Mouse (Mus musculus): ENCODE results near the gene Pdp2. TPM values are rescaled to one million over a fixed set of nuclear protein-coding genes. Genes with fewer than 3 reads are reported as not detected.
"Not testable (repeated sequence)": the region's sequence is repeated elsewhere in the genome, so short reads cannot be mapped to it uniquely, and the experiment has no call there.

Gene Pdp2
- polyA plus RNA-seq, 1 experiment from 2014 or later, result 11.9 TPM

DNA sequence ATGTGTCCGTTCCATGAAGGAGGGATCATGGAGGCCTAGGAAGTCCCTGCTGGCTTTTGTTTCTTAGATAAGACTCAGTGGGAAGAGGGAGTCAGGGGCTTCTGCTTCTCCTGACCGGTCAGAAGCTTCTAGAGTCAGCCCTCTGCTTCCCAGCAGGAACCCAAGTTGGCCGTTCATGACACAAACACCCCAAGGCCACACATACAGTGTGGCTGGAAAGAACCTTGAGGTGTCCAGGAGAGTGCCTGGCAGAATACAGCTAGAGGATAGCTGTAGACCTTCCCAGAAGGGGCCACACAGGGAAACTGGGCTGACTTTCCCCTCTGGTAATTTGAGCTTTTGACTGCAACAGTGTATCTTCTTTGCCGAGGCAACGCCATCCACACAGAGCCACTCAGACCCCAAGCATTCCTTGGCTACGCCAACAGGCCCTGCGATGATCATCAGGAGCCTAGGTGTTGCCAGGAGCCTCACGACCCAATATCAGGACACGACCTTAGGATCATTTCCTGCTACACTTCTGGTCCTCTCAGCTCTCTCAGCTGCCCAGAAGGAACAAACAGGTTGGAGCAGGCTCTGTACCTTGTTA, 42.0 kb downstream of the Pdp2 start:
- no peak overlapping the region for H3K4me3 ChIP-seq (ENCODE audit: low read depth, low read length)
- no peak for ATAC-seq
- no peak for DNase-seq (ENCODE audit: low spot score)
- peaks cover 15% of the 10 kb centered on the region for H3K27me3 ChIP-seq (replicated peaks; ENCODE audit: control insufficient read depth, insufficient read depth, low read length)
- H3K9ac ChIP-seq (ENCODE audit: low read length), result no peak overlapping the region
- WGBS, result 67% methylated on average over 9 of the region's 9 CpGs
- no peak overlapping the region for H3K4me2 ChIP-seq (ENCODE audit: low read length)
- no peak overlapping the region for H3K27ac ChIP-seq (ENCODE audit: low read depth, low read length)
- H3K9me3 ChIP-seq (replicated peaks; ENCODE audit: control insufficient read depth, low read length), result no peaks in the 10 kb centered on the region
- peaks cover 12% of the 10 kb centered on the region for H3K36me3 ChIP-seq (ENCODE audit: control insufficient read depth, insufficient read depth, low read length)
- H3K4me1 ChIP-seq (ENCODE audit: control insufficient read depth, insufficient read depth, low read length), result no peaks in the 10 kb centered on the region

- H3K9me3 ChIP-seq (replicated peaks; ENCODE audit: control insufficient read depth, low read length), result no peaks in the 10 kb centered on the region
- 87% methylated on average over 3 of the region's 3 CpGs for WGBS
- peaks cover 10% of the 10 kb centered on the region for H3K27me3 ChIP-seq (replicated peaks; ENCODE audit: control insufficient read depth, insufficient read depth, low read length)
- H3K4me3 ChIP-seq (ENCODE audit: low read depth, low read length), result no peak overlapping the region
- no peak for DNase-seq (ENCODE audit: low spot score)
- no peak for ATAC-seq
- H3K4me2 ChIP-seq (ENCODE audit: low read length), result no peak overlapping the region
- no peaks in the 10 kb centered on the region for H3K4me1 ChIP-seq (ENCODE audit: control insufficient read depth, insufficient read depth, low read length)
- no peak overlapping the region for H3K27ac ChIP-seq (ENCODE audit: low read depth, low read length)
- peaks cover 25% of the 10 kb centered on the region for H3K36me3 ChIP-seq (ENCODE audit: control insufficient read depth, insufficient read depth, low read length)
- no peak overlapping the region for H3K9ac ChIP-seq (ENCODE audit: low read length)
Observed at GRCm38 (mm10) chr8:104635004-104635710, 43.9 kb downstream of the Pdp2 start.

GRCm38 (mm10) chr8:104638010-104638409, 46.8 kb downstream of the Pdp2 start:
- DNase-seq (ENCODE audit: low spot score), result no peak
- Histone ChIP-seq H3K4me1 (ENCODE audit: control insufficient read depth, insufficient read depth, low read length) (peaks cover 12% of the 10 kb centered on the region), H3K27me3 (replicated peaks; ENCODE audit: control insufficient read depth, insufficient read depth, low read length) (no peaks in the 10 kb centered on the region), H3K9me3 (replicated peaks; ENCODE audit: control insufficient read depth, low read length) (no peaks in the 10 kb centered on the region), H3K4me2 (ENCODE audit: low read length) (no peak overlapping the region), H3K9ac (ENCODE audit: low read length) (no peak overlapping the region), H3K4me3 (ENCODE audit: low read depth, low read length) (no peak overlapping the region), H3K27ac (ENCODE audit: low read depth, low read length) (no peak overlapping the region), H3K36me3 (ENCODE audit: control insufficient read depth, insufficient read depth, low read length) (peaks cover 25% of the 10 kb centered on the region)
- no peak for ATAC-seq
- 90% methylated on average over 6 of the region's 6 CpGs for WGBS

- H3K36me3 ChIP-seq (ENCODE audit: control insufficient read depth, insufficient read depth, low read length), result peaks cover 20% of the 10 kb centered on the region; the same call in 1 of the 2 replicates
- H3K9ac ChIP-seq (ENCODE audit: low read length), result peak overlapping the region; percentile 89
- no peaks in the 10 kb centered on the region for H3K9me3 ChIP-seq (replicated peaks; ENCODE audit: control insufficient read depth, low read length)
- H3K27ac ChIP-seq (ENCODE audit: low read depth, low read length), result no peak overlapping the region
- peak overlapping the region; percentile 85; the same call in 1 of the 2 replicates for H3K4me3 ChIP-seq (ENCODE audit: low read depth, low read length)
- 86% methylated on average over 7 of the region's 7 CpGs for WGBS
- ATAC-seq, result no peak
- peaks cover 12% of the 10 kb centered on the region for H3K4me1 ChIP-seq (ENCODE audit: control insufficient read depth, insufficient read depth, low read length)
- DNase-seq (ENCODE audit: low spot score), result no peak
- H3K27me3 ChIP-seq (replicated peaks; ENCODE audit: control insufficient read depth, insufficient read depth, low read length), result no peaks in the 10 kb centered on the region
- H3K4me2 ChIP-seq (ENCODE audit: low read length), result peak overlapping the region; percentile 83
Observed at GRCm38 (mm10) chr8:104640241-104640640, 49.0 kb downstream of the Pdp2 start.

DNA sequence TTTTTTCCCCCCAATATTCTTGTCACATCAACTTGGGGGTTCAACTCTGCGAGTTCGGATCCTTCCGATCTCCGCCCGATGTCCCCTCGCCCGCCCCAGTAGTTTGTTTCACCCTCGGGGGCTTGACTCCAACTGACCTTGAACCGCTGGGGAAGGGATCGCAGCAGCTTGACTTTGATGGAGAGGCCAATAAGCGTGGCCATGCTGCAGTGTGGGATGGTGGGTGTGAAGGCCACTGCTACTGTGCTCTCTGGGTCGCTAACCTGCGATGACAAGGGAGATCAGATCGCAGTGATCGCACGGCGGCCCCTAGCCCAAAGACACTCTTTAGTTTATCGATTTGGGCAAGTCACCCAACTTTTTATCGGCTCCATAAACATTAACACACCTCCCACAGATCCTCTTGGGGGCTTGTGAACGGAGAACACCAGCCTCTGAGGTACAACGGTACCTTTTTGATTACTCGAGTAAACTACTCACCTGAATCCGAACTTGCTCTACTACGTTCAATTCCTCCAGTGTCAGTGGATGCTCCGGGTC, 49.6 kb downstream of the Pdp2 start:
- Histone ChIP-seq H3K36me3 (ENCODE audit: control insufficient read depth, insufficient read depth, low read length) (peaks cover 17% of the 10 kb centered on the region; the same call in 1 of the 2 replicates), H3K4me2 (ENCODE audit: low read length) (peak overlapping the region; percentile 83), H3K27ac (ENCODE audit: low read depth, low read length) (no peak overlapping the region), H3K4me3 (ENCODE audit: low read depth, low read length) (peak overlapping the region; percentile 85), H3K27me3 (replicated peaks; ENCODE audit: control insufficient read depth, insufficient read depth, low read length) (no peaks in the 10 kb centered on the region), H3K4me1 (ENCODE audit: control insufficient read depth, insufficient read depth, low read length) (peaks cover 12% of the 10 kb centered on the region), H3K9me3 (replicated peaks; ENCODE audit: control insufficient read depth, low read length) (no peaks in the 10 kb centered on the region), H3K9ac (ENCODE audit: low read length) (peak overlapping the region; percentile 89)
- no peak for DNase-seq (ENCODE audit: low spot score)
- ATAC-seq, result no peak
- 13% methylated on average over 25 of the region's 25 CpGs for WGBS

- 1% methylated on average over 64 of the region's 66 CpGs for WGBS
- Histone ChIP-seq H3K27me3 (replicated peaks; ENCODE audit: control insufficient read depth, insufficient read depth, low read length) (no peaks in the 10 kb centered on the region), H3K9ac (ENCODE audit: low read length) (peak within 1 kb of the TSS; percentile 89), H3K4me1 (ENCODE audit: control insufficient read depth, insufficient read depth, low read length) (peaks cover 12% of the 10 kb centered on the region), H3K27ac (ENCODE audit: low read depth, low read length) (peak within 1 kb of the TSS; percentile 78), H3K36me3 (ENCODE audit: control insufficient read depth, insufficient read depth, low read length) (peaks cover 17% of the 10 kb centered on the region; the same call in 1 of the 2 replicates), H3K4me3 (ENCODE audit: low read depth, low read length) (peak within 1 kb of the TSS; percentile 85), H3K4me2 (ENCODE audit: low read length) (peak within 1 kb of the TSS; percentile 83), H3K9me3 (replicated peaks; ENCODE audit: control insufficient read depth, low read length) (no peaks in the 10 kb centered on the region)
- DNase-seq (ENCODE audit: low spot score) (peak; percentile 94), ATAC-seq (peak; percentile 97)
Observed at GRCm38 (mm10) chr8:104641426-104642323, 50.4 kb downstream of the Pdp2 start, which contains the start of gene Ciao2b. Ciao2b (minus strand) TSS chr8:104641965.

DNA sequence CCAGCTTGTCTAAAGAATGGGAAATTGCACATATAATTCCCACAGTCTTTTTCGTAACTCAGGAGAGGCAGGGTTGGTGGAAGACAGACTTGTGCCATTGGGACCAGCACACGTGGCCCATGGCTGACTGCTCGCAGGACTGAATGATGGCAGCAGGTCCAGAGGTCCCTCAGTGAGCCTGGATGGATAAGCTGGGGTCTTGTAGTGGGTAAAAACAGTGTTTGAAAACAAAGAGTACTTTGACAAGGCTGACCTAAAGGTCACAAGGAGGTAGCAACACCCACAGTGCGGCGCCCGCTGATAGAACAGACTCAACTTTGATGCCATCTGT, 51.0 kb downstream of the Pdp2 start:
- H3K27ac ChIP-seq (ENCODE audit: low read depth, low read length), result peak overlapping the region; percentile 78; the same call in 1 of the 2 replicates
- WGBS, result 79% methylated on average over 6 of the region's 6 CpGs
- peak overlapping the region; percentile 85 for H3K4me3 ChIP-seq (ENCODE audit: low read depth, low read length)
- H3K4me1 ChIP-seq (ENCODE audit: control insufficient read depth, insufficient read depth, low read length), result peaks cover 12% of the 10 kb centered on the region
- H3K4me2 ChIP-seq (ENCODE audit: low read length), result peak overlapping the region; percentile 83
- peaks cover 17% of the 10 kb centered on the region; the same call in 1 of the 2 replicates for H3K36me3 ChIP-seq (ENCODE audit: control insufficient read depth, insufficient read depth, low read length)
- peak; percentile 4; the same call in 1 of the 2 replicates for ATAC-seq
- no peak for DNase-seq (ENCODE audit: low spot score)
- H3K9ac ChIP-seq (ENCODE audit: low read length), result peak overlapping the region; percentile 89
- H3K27me3 ChIP-seq (replicated peaks; ENCODE audit: control insufficient read depth, insufficient read depth, low read length), result no peaks in the 10 kb centered on the region
- no peaks in the 10 kb centered on the region for H3K9me3 ChIP-seq (replicated peaks; ENCODE audit: control insufficient read depth, low read length)

- not testable (repeated sequence) for ATAC-seq; DNase-seq (ENCODE audit: low spot score)
Observed at GRCm38 (mm10) chr8:104644187-104644586, 52.9 kb downstream of the Pdp2 start.

More at GRCm38 (mm10) chr8:104644187-104644586, 52.9 kb downstream of the Pdp2 start:
- H3K9me3 ChIP-seq (replicated peaks; ENCODE audit: control insufficient read depth, low read length); H3K4me3 ChIP-seq (ENCODE audit: low read depth, low read length); H3K9ac ChIP-seq (ENCODE audit: low read length); H3K27ac ChIP-seq (ENCODE audit: low read depth, low read length); H3K36me3 ChIP-seq (ENCODE audit: control insufficient read depth, insufficient read depth, low read length); H3K27me3 ChIP-seq (replicated peaks; ENCODE audit: control insufficient read depth, insufficient read depth, low read length); H3K4me2 ChIP-seq (ENCODE audit: low read length): not testable (repeated sequence)
- 72% methylated on average over 3 of the region's 3 CpGs for WGBS
- peaks cover 12% of the 10 kb centered on the region for H3K4me1 ChIP-seq (ENCODE audit: control insufficient read depth, insufficient read depth, low read length)
